Mouse (Mus musculus) heart, embryonic 11.5 days (tissue): ENCODE measurements around the gene Gm20481. TPM values are rescaled to one million over a fixed set of nuclear protein-coding genes. Genes with fewer than 3 reads are reported as not detected.
"Not testable (repeated sequence)": the region's sequence is repeated elsewhere in the genome, so short reads cannot be mapped to it uniquely, and the experiment has no call there.

ENCODE experiments used
- ATAC-seq: fragments of 200-750 bp; cut with Nextera tagmentation; replicated peaks from 2 replicates; pipeline ENCODE4 v1.8.0; 2017; ENCODE audit warnings: moderate library complexity; ENCODE audit not compliant: insufficient number of reproducible peaks, low FRiP score, low TSS enrichment
- H3K27ac ChIP-seq: fragments of 300-500 bp; sonication (generic); 2 replicates; pipeline ENCODE4 v1.5.1; 2014; ENCODE audit warnings: mild to moderate bottlenecking, low read depth, low read length
- H3K27me3 ChIP-seq: fragments of 300-500 bp; sonication (generic); 2 replicates; pipeline ENCODE4 v1.6.1; 2014; ENCODE audit warnings: mild to moderate bottlenecking, low read length, mixed read lengths; ENCODE audit not compliant: control insufficient read depth, insufficient read depth
- H3K36me3 ChIP-seq: fragments of 300-500 bp; sonication (generic); 2 replicates; pipeline ENCODE4 v1.6.1; 2014; ENCODE audit warnings: mild to moderate bottlenecking, low read length, moderate library complexity, mixed read lengths; ENCODE audit not compliant: control insufficient read depth, insufficient read depth
- H3K4me1 ChIP-seq: fragments of 300-500 bp; sonication (generic); 2 replicates; pipeline ENCODE4 v1.6.1; 2014; ENCODE audit warnings: low read length; ENCODE audit not compliant: control insufficient read depth, insufficient read depth
- H3K4me2 ChIP-seq: fragments of 300-500 bp; sonication (generic); 2 replicates; pipeline ENCODE4 v1.6.1; 2014; ENCODE audit warnings: mild to moderate bottlenecking, moderate library complexity
- H3K4me3 ChIP-seq: fragments of 300-500 bp; sonication (generic); 2 replicates; pipeline ENCODE4 v1.5.1; 2014; ENCODE audit warnings: low read depth, low read length
- H3K9ac ChIP-seq: fragments of 300-500 bp; sonication (generic); 2 replicates; pipeline ENCODE4 v1.6.1; 2014; ENCODE audit warnings: mild to moderate bottlenecking, low read depth, low read length, moderate library complexity
- H3K9me3 ChIP-seq: fragments of 300-500 bp; sonication (generic); replicated peaks from 2 replicates; pipeline ENCODE4 v1.6.1; 2016; ENCODE audit warnings: low read length; ENCODE audit not compliant: control insufficient read depth
- WGBS: fragments of 180-500 bp; shearing (Covaris S2); extraction: QIAGEN DNeasy Blood & Tissue Kit; methylation state at CpG from one replicate; pipeline ENCODE4 v1.1.7; 2014; ENCODE audit not compliant: insufficient replicate concordance; 5-methylcytosine and 5-hydroxymethylcytosine counted together
- polyA plus RNA-seq: library from polyadenylated mRNA; unstranded; fragments of >200 nt; fragmentation: Nextera tagmentation; extraction: Ambion mirVana; gene quantifications from 2 replicates; pipeline ENCODE4 v1.2.1, GENCODE M21; 2014

Gene Gm20481
- polyA plus RNA-seq, 1 experiment from 2014 or later: not detected

DNA sequence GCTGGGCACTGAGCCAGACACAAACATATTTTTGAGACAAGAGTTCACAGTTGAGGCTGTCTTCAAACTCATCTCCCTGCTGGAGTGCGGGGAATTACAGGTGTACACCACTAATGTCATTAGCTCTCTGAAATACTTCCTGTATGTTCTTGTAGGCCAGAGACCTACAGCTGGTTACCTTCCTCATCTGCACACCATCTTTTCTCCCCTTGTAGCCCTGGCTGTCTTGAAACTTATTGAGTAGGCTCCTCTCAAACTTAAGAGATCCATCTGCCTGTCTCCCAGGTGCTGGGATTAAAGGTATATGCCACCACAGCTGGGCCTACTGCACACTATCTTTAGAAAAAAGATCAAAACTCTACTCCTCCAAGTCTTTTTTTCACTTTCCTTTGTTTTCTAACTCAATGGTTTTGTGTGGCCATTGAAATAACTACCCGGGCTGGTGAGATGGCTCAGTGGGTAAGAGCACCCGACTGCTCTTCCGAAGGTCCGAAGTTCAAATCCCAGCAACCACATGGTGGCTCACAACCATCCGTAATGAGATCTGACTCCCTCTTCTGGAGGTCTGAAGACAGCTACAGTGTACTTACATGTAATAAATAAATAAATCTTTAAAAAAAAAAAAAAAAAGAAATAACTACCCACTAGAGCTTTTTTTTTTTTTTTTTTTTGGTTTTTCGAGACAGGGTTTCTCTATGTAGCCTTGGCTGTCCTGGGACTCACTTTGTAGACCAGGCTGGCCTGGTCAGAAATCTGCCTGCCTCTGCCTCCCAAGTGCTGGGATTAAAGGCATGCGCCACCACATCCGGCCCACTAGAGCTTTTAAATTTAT lies 20.8 kb upstream of the Gm20481 start:
- 58% methylated on average over 9 of the region's 9 CpGs for WGBS
- H3K9ac ChIP-seq, H3K27me3 ChIP-seq, H3K4me3 ChIP-seq, H3K9me3 ChIP-seq, H3K4me2 ChIP-seq, ATAC-seq: not testable (repeated sequence)
- peaks cover 10% of the 10 kb centered on the region for H3K4me1 ChIP-seq
- H3K27ac ChIP-seq: peak overlapping the region; percentile 29; the same call in 1 of the 2 replicates
- H3K36me3 ChIP-seq: peaks cover 19% of the 10 kb centered on the region

DNA sequence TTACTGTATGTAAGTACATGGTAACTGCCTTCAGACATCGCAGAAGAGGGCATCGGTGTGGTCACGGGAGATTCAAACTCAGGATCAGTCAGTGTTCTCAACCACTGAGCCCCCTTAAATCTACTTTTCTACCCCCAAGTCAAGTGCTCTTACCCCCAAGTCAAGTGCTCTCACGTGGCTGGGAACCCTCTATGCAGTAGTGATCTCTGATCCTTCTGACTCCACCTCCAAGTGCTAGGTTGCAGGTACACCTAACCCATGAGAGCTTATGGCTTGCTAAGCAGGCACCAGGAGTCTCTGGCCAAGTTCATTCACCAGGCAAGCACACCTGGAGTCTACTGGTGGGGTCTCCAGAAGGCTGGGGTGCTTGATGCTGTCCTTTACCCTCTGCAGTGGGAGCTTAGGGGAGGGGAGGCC lies 20.2 kb upstream of the Gm20481 start:
- H3K4me3 ChIP-seq: no peak overlapping the region
- H3K36me3 ChIP-seq: peaks cover 19% of the 10 kb centered on the region
- H3K4me2 ChIP-seq: no peak overlapping the region; the same call in 1 of the 2 replicates
- peak overlapping the region; percentile 29; the same call in 1 of the 2 replicates for H3K27ac ChIP-seq
- no peak for ATAC-seq
- no peaks in the 10 kb centered on the region for H3K9me3 ChIP-seq
- WGBS: 37% methylated on average over 4 of the region's 4 CpGs
- peaks cover 10% of the 10 kb centered on the region for H3K4me1 ChIP-seq
- 0 out of 2 replicates have a peak overlapping the region, but pooled peaks have one; percentile 16 for H3K9ac ChIP-seq
- H3K27me3 ChIP-seq: no peaks in the 10 kb centered on the region

DNA sequence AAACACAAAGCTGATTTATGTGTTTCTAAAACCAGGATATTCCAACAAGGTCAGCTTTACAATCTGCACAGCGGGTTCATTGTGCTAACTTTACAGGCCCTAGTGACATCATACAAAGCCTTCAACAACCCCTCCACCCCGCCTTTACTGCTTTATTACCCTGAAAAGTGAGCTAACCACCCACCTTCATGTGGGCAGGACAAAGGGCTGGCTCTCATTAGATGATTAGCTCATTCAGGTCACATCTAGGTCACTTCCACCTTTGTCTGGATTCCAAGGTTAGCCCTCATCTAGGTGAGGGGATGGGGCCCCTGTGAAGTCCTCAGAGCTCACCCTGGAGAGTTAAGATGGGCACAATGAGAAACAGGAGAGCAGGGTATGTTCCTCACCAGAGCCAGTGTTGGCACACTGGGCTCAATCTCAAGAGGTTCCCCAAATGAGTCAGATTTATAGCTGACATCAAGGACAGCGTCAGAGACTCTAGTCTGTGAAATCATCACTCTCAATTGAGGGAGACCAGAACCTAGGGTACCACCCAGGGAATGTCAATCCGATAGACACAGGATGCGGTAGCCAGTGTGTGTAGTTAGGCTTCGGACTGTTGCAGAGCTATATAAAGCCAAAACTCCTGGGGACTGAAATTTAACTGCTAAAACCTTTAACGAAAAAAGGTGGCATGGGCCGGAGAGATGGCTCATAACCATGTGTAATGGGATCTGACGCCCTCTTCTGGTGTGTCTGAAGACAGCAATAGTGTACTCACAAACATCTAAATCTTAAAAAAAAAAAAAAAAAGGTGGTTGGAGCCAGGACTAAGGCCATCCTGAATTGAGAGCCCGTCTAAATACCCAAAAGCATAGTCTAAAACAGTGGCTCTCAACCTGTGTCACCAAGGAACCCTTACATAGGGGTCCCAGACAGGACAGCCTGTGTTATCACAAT lies 18.9 kb upstream of the Gm20481 start:
- Histone ChIP-seq H3K9ac (peak overlapping the region; percentile 99), H3K27ac (peak overlapping the region; percentile 93), H3K4me2 (peak overlapping the region; percentile 91), H3K4me3 (peak overlapping the region; percentile 99), H3K9me3 (no peaks in the 10 kb centered on the region), H3K36me3 (peaks cover 19% of the 10 kb centered on the region), H3K27me3 (peaks cover 3% of the 10 kb centered on the region; the same call in 1 of the 2 replicates), H3K4me1 (peaks cover 10% of the 10 kb centered on the region)
- WGBS: 36% methylated on average over 10 of the region's 10 CpGs
- ATAC-seq: no peak

DNA sequence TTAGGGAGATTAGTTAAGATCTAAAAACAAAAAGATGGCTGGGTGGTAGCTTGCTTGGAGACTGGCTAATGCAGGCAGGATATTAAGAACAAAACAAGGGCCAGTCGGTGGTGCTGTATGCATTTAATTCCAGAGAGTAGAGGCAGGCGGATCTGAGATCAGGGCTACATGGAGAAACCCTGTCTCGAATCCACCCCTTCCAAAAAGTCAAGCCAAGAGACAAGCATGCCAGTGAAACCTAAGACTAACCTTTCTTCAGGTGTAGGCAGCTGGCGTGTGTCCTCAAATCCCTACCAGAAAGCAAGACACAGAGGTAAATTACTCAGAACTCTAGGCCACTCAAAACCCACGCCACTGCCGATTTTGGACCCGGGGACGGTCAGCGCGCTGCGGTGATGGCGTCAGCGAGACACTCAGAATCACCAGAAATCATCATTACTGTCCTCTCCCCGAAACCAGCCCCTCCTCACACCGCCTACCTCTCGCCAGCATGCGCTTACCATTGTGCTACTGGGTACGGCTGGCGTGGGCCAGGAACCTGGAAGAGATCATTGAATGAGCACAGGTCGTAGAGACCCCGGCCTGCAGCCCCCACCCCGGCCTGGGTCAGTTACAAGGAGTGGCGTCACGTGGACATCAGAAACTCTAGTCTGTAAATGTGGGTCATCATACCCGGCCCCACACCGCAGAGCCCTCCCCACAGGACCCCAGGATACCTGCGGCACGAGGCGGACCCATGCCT lies 17.9 kb upstream of the Gm20481 start:
- H3K36me3 ChIP-seq: peaks cover 19% of the 10 kb centered on the region
- peaks cover 5% of the 10 kb centered on the region; the same call in 1 of the 2 replicates for H3K27me3 ChIP-seq
- H3K9me3 ChIP-seq: no peaks in the 10 kb centered on the region
- 1% methylated on average over 29 of the region's 29 CpGs for WGBS
- peak; percentile 41 for ATAC-seq
- H3K27ac ChIP-seq: peak overlapping the region; percentile 93
- H3K4me2 ChIP-seq: peak overlapping the region; percentile 91
- H3K9ac ChIP-seq: peak overlapping the region; percentile 99
- peak overlapping the region; percentile 99 for H3K4me3 ChIP-seq
- peaks cover 10% of the 10 kb centered on the region for H3K4me1 ChIP-seq

DNA sequence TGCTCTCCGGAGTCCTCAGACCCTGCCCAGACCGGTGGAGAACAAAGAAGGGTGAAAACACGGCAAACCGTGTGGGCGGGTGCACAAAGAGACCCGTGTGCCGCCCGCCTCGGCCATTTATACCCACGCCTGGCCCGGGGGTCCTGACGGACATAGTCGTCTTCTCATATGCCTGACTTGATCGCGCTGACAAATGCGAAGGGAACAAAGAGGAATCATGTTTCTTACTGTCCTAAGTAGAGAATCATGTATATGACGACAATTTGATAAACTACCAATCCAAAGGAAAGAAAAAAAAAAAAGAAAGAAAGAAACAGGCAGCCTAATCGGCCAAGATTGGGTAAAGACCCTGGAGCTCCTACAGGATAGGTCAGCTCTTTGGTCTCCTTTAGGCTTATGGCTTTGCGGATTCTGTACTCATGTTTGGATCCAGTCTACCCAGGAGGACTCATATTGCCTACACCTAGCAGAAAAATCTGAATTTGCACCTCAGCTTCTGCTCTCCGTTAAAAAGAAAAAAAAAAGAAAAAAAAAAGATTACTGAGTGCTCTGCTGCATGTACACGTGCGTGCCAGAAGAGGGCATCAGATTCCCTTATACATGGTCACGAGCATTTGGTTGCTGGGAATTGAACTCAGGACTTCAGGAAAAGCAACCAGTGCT lies 17.2 kb upstream of the Gm20481 start:
- Histone ChIP-seq H3K4me2 (peak overlapping the region; percentile 91), H3K4me1 (peaks cover 10% of the 10 kb centered on the region), H3K27me3 (peaks cover 7% of the 10 kb centered on the region; the same call in 1 of the 2 replicates), H3K27ac (peak overlapping the region; percentile 93), H3K36me3 (peaks cover 19% of the 10 kb centered on the region), H3K4me3 (peak overlapping the region; percentile 99), H3K9ac (peak overlapping the region; percentile 99), H3K9me3 (no peaks in the 10 kb centered on the region)
- under 1% methylated on average over 23 of the region's 23 CpGs for WGBS
- peak; percentile 77 for ATAC-seq

DNA sequence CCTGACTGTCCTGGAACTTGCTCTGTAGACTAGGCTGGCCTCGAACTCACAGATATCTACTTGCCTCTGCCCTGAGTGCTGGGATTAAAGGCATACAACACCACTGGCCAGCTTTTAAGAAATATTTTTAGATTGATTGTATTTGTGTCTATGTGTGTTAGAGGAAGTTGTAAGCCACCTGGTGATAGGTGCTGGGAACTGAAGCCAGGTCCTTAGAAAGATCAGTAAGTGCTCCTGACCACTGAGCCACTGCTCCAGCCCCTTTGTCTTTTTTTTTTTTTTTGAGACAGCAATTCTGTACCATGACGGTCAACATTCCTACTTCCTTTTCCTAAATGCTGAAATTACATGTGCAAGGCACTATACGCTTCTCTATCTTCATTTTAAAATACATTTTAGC lies 16.5 kb upstream of the Gm20481 start:
- Histone ChIP-seq H3K4me2 (peak overlapping the region; percentile 91; the same call in 1 of the 2 replicates), H3K27ac (no peak overlapping the region; the same call in 1 of the 2 replicates), H3K9ac (no peak overlapping the region), H3K9me3 (no peaks in the 10 kb centered on the region), H3K4me3 (no peak overlapping the region), H3K4me1 (peaks cover 10% of the 10 kb centered on the region), H3K27me3 (peaks cover 7% of the 10 kb centered on the region; the same call in 1 of the 2 replicates), H3K36me3 (peaks cover 19% of the 10 kb centered on the region)
- ATAC-seq: no peak
- 81% methylated on average over 3 of the region's 3 CpGs for WGBS

DNA sequence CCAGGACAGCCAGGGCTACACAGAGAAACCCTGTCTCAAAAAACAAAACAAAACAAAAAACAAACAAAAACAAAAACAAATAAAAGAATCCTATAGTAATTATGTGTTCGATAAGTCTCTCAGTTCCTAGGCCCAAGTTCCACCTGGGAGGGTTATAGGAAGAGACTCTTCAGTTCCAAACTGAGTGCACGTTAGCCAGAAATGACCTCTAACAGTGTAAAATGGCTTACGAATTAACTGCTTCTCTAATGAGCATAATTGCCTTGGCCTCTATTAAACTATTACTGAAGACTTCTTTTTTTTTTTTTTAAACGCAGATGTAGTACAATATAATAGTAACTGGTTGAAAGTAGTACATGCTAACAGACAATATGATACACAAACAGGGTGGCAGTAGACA lies 15.8 kb upstream of the Gm20481 start:
- Histone ChIP-seq H3K36me3 (peaks cover 19% of the 10 kb centered on the region), H3K4me2 (no peak overlapping the region), H3K4me3 (no peak overlapping the region), H3K9me3 (no peaks in the 10 kb centered on the region), H3K9ac (no peak overlapping the region), H3K4me1 (peaks cover 10% of the 10 kb centered on the region), H3K27me3 (peaks cover 7% of the 10 kb centered on the region; the same call in 1 of the 2 replicates), H3K27ac (no peak overlapping the region)
- no peak for ATAC-seq
- 88% methylated on average over 4 of the region's 4 CpGs for WGBS
